Mouse (Mus musculus) heart, adult 2 months (tissue): Measurements from ENCODE around the gene Dnajc1. TPM values are rescaled to one million over a fixed set of nuclear protein-coding genes. Genes with fewer than 3 reads are reported as not detected.
A peak's percentile ranks its signal among the peaks of the same experiment; 100 is the strongest.

ENCODE experiments used
- DNase-seq, 2 experiments: peaks; one replicate each; pipeline ENCODE4 v3.0.0; 2021
- H3K27ac ChIP-seq: fragments of 200-600 bp; 2 replicates; pipeline ENCODE4 v1.8.1; 2022
- H3K27me3 ChIP-seq: fragments of 200-500 bp; 2 replicates; pipeline ENCODE4 v1.6.1; 2012; ENCODE audit warnings: mild to moderate bottlenecking, low read length, inconsistent platforms, mixed read lengths; ENCODE audit not compliant: control insufficient read depth, insufficient read depth
- H3K36me3 ChIP-seq: fragments of 200-500 bp; 2 replicates; pipeline ENCODE4 v1.6.1; 2012; ENCODE audit warnings: low read length, inconsistent platforms; ENCODE audit not compliant: control insufficient read depth, insufficient read depth
- H3K4me1 ChIP-seq: fragments of 200-500 bp; 2 replicates; pipeline ENCODE4 v1.6.1; 2011; ENCODE audit warnings: low read length; ENCODE audit not compliant: control insufficient read depth, insufficient read depth
- H3K4me3 ChIP-seq: fragments of 200-600 bp; 2 replicates; pipeline ENCODE4 v1.8.1; 2022
- H3K79me2 ChIP-seq: fragments of 200-500 bp; replicated peaks from 2 replicates; pipeline ENCODE4 v1.6.1; 2012; ENCODE audit warnings: mild to moderate bottlenecking, inconsistent platforms, low read length, moderate library complexity, mixed read lengths; ENCODE audit not compliant: control insufficient read depth, insufficient read depth
- H3K9ac ChIP-seq: fragments of 200-500 bp; 2 replicates; pipeline ENCODE4 v1.6.1; 2012; ENCODE audit warnings: low read depth, mild to moderate bottlenecking, control low read depth, inconsistent platforms, low read length, mixed read lengths
- CTCF ChIP-seq: fragments of 200-600 bp; IDR thresholded peaks from 2 replicates; pipeline ENCODE4 v1.8.1; 2022; ENCODE audit warnings: antibody characterized with exemption, mild to moderate bottlenecking, moderate library complexity
- EP300 ChIP-seq: fragments of 200-500 bp; IDR thresholded peaks from 2 replicates; pipeline ENCODE4 v1.6.1; 2011; ENCODE audit warnings: low read depth, low read length, control low read depth; ENCODE audit not compliant: insufficient read depth
- POLR2A ChIP-seq: fragments of 200-500 bp; IDR thresholded peaks from 2 replicates; pipeline ENCODE4 v1.6.1; 2011; ENCODE audit warnings: mild to moderate bottlenecking, low read depth, low read length, control low read depth; ENCODE audit not compliant: insufficient read depth
- WGBS: fragments of 180-500 bp; shearing (Covaris S2); methylation state at CpG from one replicate; pipeline ENCODE4 v1.1.7; 2018; 5-methylcytosine and 5-hydroxymethylcytosine counted together
- intact Hi-C: fragments of 180-260 bp; cut with DNase I; formaldehyde crosslinking; loops from one replicate; pipeline ENCODE4 v1.15.1; 2025
- polyA plus RNA-seq: library from polyadenylated mRNA; depleted of rRNA; stranded (reverse); fragments of >200 nt; gene quantifications from 2 replicates; pipeline ENCODE4 v1.2.3, GENCODE M21; 2012
- total RNA-seq, 2 experiments: library from RNA; stranded (reverse); gene quantifications; 2 replicates each; pipeline ENCODE4 v1.2.3; 2021

Gene Dnajc1
- total and polyA plus RNA-seq, 3 experiments = 7.2 to 18.3 (median 15.0) TPM

DNA sequence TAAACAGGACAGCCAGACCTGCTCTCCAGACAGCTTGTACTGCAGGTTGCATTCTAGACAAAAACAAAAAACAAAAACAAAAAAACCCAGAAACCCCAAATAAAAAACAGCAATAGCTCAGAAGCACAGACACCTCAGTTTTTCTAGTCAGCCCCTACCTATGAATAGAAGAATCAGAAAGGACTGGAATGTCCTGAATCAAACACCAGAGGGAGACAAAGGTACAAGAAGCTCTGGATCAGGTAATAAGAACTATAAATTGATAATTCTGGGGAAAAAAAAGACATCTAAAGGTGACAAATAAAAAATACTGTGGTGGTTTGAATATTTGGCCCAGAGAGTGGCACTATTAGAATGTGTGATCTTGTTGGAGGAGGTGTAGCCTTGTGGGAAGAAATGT is 37.3 kb downstream of the Dnajc1 start:
- peaks cover 1% of the 10 kb centered on the region; the same call in 1 of the 2 replicates for H3K4me1 ChIP-seq
- H3K27me3 ChIP-seq = no peaks in the 10 kb centered on the region
- H3K9ac ChIP-seq = no peak overlapping the region
- intact Hi-C loops = loop anchor here (10.0 kb wide), 1 partner anchor 920 kb away; no protein-coding TSS in a partner anchor
- H3K79me2 ChIP-seq = peaks cover 2% of the 10 kb centered on the region; the same call in 1 of the 2 replicates
- H3K4me3 ChIP-seq = no peak overlapping the region
- H3K27ac ChIP-seq = no peak overlapping the region
- DNase-seq = no peak
- no peaks in the 10 kb centered on the region for H3K36me3 ChIP-seq
- TF ChIP-seq CTCF = peak; percentile 69
- TF ChIP-seq POLR2A = no peak
- no peak for TF ChIP-seq EP300

DNA sequence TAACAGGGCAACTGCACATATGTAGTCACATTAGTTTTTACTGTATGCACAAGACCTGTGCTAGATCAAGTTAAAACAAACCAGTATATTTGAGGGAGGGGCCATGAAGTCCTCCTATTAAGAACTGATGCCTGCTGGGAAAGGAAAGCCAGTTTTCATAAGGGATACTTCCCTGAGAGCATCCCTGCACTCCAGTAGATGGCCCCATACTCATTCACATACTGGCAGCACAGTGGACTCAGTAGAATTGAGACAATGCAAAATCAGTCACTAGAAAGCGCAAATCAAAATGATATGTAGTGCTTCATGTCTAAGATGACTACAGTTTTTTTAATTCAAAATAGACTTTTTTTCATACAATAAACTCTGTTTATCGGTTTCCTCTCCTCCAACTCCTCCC is 40.0 kb downstream of the Dnajc1 start:
- no peak overlapping the region for H3K9ac ChIP-seq
- 80% methylated on average over 2 of the region's 2 CpGs for WGBS
- H3K36me3 ChIP-seq = no peaks in the 10 kb centered on the region
- H3K4me3 ChIP-seq = no peak overlapping the region
- intact Hi-C loops = loop anchor here (10.0 kb wide), 1 partner anchor 922 kb away; no protein-coding TSS in a partner anchor
- no peaks in the 10 kb centered on the region for H3K27me3 ChIP-seq
- no peak for TF ChIP-seq EP300
- peak; percentile 54 for TF ChIP-seq CTCF
- no peak for TF ChIP-seq POLR2A
- peaks cover 2% of the 10 kb centered on the region; the same call in 1 of the 2 replicates for H3K79me2 ChIP-seq
- H3K27ac ChIP-seq = no peak overlapping the region
- no peak for DNase-seq
- no peaks in the 10 kb centered on the region; the same call in 1 of the 2 replicates for H3K4me1 ChIP-seq

DNA sequence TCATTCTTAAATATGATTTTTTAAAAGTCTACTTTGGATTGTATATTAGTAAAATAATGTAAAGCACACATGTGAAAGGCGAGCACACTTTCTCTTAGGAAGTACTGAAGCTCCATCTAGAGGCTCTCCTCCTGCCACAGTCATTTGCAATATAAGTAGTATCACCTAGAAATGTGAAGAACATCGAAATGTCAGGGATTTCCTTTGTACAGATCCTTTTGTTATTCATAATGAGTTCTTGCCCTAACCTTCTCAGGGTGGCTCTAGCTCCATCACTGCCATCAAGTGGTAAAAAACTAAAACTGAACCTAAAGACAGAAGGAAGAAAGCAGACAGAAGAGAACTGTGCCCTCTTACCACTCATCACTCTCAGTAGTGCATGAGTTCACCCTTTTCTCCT is 49.2 kb downstream of the Dnajc1 start:
- Histone ChIP-seq H3K79me2 (no peaks in the 10 kb centered on the region), H3K9ac (no peak overlapping the region), H3K36me3 (no peaks in the 10 kb centered on the region), H3K27ac (no peak overlapping the region), H3K27me3 (no peaks in the 10 kb centered on the region), H3K4me3 (no peak overlapping the region), H3K4me1 (no peaks in the 10 kb centered on the region)
- intact Hi-C loops = loop anchor here (1.0 to 10.0 kb wide), 3 partner anchors 316 to 699 kb away; no protein-coding TSS in a partner anchor
- TF ChIP-seq POLR2A (no peak), CTCF (peak; percentile 66)
- 56% methylated on average over 2 of the region's 2 CpGs for WGBS
- no peak for DNase-seq

DNA sequence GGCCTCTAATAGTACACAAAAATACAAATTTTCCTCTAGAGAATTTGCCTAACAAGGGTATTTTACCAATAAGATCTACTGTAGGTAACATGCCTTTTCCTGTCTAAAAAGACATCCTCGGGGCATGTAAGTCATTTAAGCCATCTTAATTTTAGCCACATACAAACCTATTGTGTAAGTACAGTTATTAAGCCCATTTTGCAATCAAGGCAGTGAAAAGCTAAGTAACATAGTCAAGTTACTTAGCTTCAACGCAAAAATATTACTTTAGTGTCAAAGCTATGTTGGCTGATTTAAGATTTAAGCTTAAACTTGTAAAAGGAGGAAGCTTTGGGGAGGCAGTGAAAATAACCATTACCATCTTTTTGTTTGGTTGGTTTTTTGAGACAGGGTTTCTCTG is 74.0 kb downstream of the Dnajc1 start:
- intact Hi-C loops = no loop called here
- Histone ChIP-seq H3K4me3 (no peak overlapping the region), H3K27ac (no peak overlapping the region), H3K79me2 (peaks cover 4% of the 10 kb centered on the region; the same call in 1 of the 2 replicates), H3K36me3 (no peaks in the 10 kb centered on the region), H3K9ac (no peak overlapping the region), H3K27me3 (no peaks in the 10 kb centered on the region), H3K4me1 (no peaks in the 10 kb centered on the region)
- 88% methylated on average over 2 of the region's 2 CpGs for WGBS
- DNase-seq = no peak
- TF ChIP-seq CTCF (no peak), POLR2A (no peak), EP300 (no peak)

DNA sequence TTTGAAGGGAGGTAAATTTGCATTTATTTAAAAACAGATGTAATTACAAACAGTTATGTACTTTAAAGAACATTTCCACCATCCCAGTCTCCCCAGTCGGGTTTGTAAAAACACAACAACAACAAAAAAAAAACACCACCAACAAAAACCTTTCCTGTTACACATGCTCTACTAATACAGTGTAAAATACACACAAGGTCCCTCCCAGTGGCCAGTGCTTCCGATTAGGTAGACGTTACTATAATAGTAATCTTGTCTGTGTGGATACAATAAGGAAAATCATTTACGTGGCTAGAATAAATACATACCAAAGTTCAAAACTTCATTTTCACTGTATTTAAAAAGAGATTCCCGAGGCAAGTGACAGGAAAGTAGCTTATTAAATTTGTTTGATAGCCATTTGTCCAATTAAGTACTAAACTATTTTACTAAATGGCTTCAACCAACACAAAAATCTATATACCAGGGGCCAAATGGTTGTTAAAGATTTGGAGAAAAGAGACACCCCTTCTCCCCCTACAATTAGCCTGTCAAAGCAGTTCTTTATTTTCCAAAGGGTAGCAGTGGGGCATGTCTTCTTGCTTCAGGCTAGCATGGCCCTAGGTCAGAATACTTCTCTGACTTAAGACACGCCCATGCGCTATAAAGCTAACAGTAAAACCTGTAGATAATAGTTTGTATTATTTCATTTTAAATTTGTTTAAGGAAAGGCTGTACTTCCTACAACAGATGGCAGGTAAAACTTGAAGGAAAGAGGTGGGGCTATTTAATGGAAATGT is 74.9 kb downstream of the Dnajc1 start:
- no peak for DNase-seq
- H3K27me3 ChIP-seq = no peaks in the 10 kb centered on the region
- H3K9ac ChIP-seq = no peak overlapping the region
- no peaks in the 10 kb centered on the region for H3K36me3 ChIP-seq
- H3K79me2 ChIP-seq = peaks cover 4% of the 10 kb centered on the region; the same call in 1 of the 2 replicates
- intact Hi-C loops = no loop called here
- no peak for TF ChIP-seq EP300
- no peak for TF ChIP-seq CTCF
- TF ChIP-seq POLR2A = no peak
- H3K4me3 ChIP-seq = no peak overlapping the region
- 87% methylated on average over 7 of the region's 7 CpGs for WGBS
- H3K4me1 ChIP-seq = no peaks in the 10 kb centered on the region
- no peak overlapping the region for H3K27ac ChIP-seq

DNA sequence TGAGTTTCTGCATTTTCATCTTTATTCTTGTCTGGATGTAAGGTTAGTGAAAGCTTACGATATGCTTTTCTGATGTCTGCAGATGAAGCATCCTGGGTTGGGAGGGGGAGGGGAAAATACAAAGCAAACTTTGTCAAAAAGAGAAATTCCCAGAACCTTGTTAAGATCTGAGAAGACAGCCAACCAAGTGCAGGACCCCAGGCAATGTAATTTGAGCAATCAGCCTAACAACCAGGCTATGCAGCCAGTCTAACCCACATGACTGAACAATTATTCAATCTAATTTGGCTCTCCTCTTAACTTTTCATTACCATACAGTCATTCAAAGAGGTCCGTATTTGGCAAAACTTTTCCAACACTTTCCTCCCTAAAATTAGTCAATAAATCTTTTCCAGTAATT is 75.7 kb downstream of the Dnajc1 start:
- DNase-seq = no peak
- no peak overlapping the region for H3K27ac ChIP-seq
- no peak for TF ChIP-seq POLR2A
- TF ChIP-seq EP300 = no peak
- no peak for TF ChIP-seq CTCF
- no peak overlapping the region for H3K4me3 ChIP-seq
- H3K36me3 ChIP-seq = no peaks in the 10 kb centered on the region
- no peak overlapping the region for H3K9ac ChIP-seq
- peaks cover 4% of the 10 kb centered on the region; the same call in 1 of the 2 replicates for H3K79me2 ChIP-seq
- H3K27me3 ChIP-seq = no peaks in the 10 kb centered on the region
- 89% methylated on average over 2 of the region's 2 CpGs for WGBS
- H3K4me1 ChIP-seq = no peaks in the 10 kb centered on the region
- intact Hi-C loops = no loop called here
